Mouse (Mus musculus) E14TG2a.4 (cell line): ENCODE results near the gene Bri3.

Experiments
- H3K27me3 ChIP-seq: 2 replicates; pipeline ENCODE4 v1.6.1; 2014; ENCODE audit warnings: low read length, control low read depth; ENCODE audit not compliant: insufficient read depth
- H3K36me3 ChIP-seq: 2 replicates; pipeline ENCODE4 v1.6.1; 2014; ENCODE audit warnings: low read length, control low read depth; ENCODE audit not compliant: insufficient read depth
- H3K4me1 ChIP-seq: replicated peaks from 2 replicates; pipeline ENCODE4 v1.6.1; 2014; ENCODE audit warnings: low read depth, low read length, control low read depth
- H3K4me3 ChIP-seq: replicated peaks from 2 replicates; pipeline ENCODE4 v1.5.1; 2014; ENCODE audit warnings: mild to moderate bottlenecking, low read length
- H3K9me3 ChIP-seq: 2 replicates; pipeline ENCODE4 v1.6.1; 2014; ENCODE audit warnings: low read length, control low read depth
- CTCF ChIP-seq: conservative IDR thresholded peaks from 2 replicates; pipeline ENCODE4 v1.5.1; 2014; ENCODE audit warnings: low read length
- NANOG ChIP-seq: IDR thresholded peaks from 2 replicates; pipeline ENCODE4 v1.6.1; 2014; ENCODE audit warnings: borderline replicate concordance, low read length, mixed read lengths
- POU5F1 ChIP-seq: IDR thresholded peaks from 2 replicates; pipeline ENCODE4 v1.6.1; 2014; ENCODE audit warnings: low read length, borderline replicate concordance

Gene Bri3

GRCm38 (mm10) chr5:144466987-144467386 lies 222.8 kb downstream of the Bri3 start:
- Histone ChIP-seq H3K9me3 (no peaks in the 10 kb centered on the region), H3K4me1 (peaks cover 32% of the 10 kb centered on the region), H3K27me3 (peaks cover 10% of the 10 kb centered on the region), H3K4me3 (peak overlapping the region; percentile 58), H3K36me3 (no peaks in the 10 kb centered on the region)
- peak; percentile 76 for TF ChIP-seq CTCF
- no peak for TF ChIP-seq NANOG
- TF ChIP-seq POU5F1, result no peak

GRCm38 (mm10) chr5:144473056-144473455 lies 228.8 kb downstream of the Bri3 start:
- Histone ChIP-seq H3K27me3 (peaks cover 30% of the 10 kb centered on the region), H3K4me3 (no peak overlapping the region), H3K4me1 (no peaks in the 10 kb centered on the region), H3K36me3 (no peaks in the 10 kb centered on the region), H3K9me3 (peaks cover 20% of the 10 kb centered on the region)
- TF ChIP-seq POU5F1, result no peak
- TF ChIP-seq NANOG, result no peak
- TF ChIP-seq CTCF, result no peak

- 0 out of 2 replicates have a peak overlapping the region, but pooled peaks have one; percentile 24 for H3K4me3 ChIP-seq
- peaks cover 20% of the 10 kb centered on the region for H3K27me3 ChIP-seq
- no peak for TF ChIP-seq CTCF
- peak; percentile 72; the same call in 1 of the 2 replicates for TF ChIP-seq NANOG
- H3K4me1 ChIP-seq, result peaks cover 41% of the 10 kb centered on the region
- peaks cover 16% of the 10 kb centered on the region for H3K9me3 ChIP-seq
- no peaks in the 10 kb centered on the region for H3K36me3 ChIP-seq
Observed at GRCm38 (mm10) chr5:144479677-144480171, 235.5 kb downstream of the Bri3 start.

- TF ChIP-seq POU5F1 (no peak), CTCF (no peak), NANOG (no peak)
- Histone ChIP-seq H3K4me3 (no peak overlapping the region), H3K4me1 (peaks cover 35% of the 10 kb centered on the region), H3K36me3 (no peaks in the 10 kb centered on the region), H3K9me3 (no peaks in the 10 kb centered on the region), H3K27me3 (peaks cover 28% of the 10 kb centered on the region)
Observed at GRCm38 (mm10) chr5:144483659-144484375, 239.6 kb downstream of the Bri3 start.

GRCm38 (mm10) chr5:144491308-144491707 lies 247.1 kb downstream of the Bri3 start:
- H3K4me3 ChIP-seq, result no peak overlapping the region
- no peaks in the 10 kb centered on the region for H3K4me1 ChIP-seq
- TF ChIP-seq POU5F1 (no peak), NANOG (no peak), CTCF (no peak)
- peaks cover 29% of the 10 kb centered on the region for H3K27me3 ChIP-seq
- no peaks in the 10 kb centered on the region for H3K9me3 ChIP-seq
- H3K36me3 ChIP-seq, result no peaks in the 10 kb centered on the region
